Mouse (Mus musculus) kidney, postnatal 0 days (tissue): Measurements from ENCODE around the gene Nsd1. TPM values are rescaled to one million over a fixed set of nuclear protein-coding genes. Genes with fewer than 3 reads are reported as not detected.
A peak's percentile ranks its signal among the peaks of the same experiment; 100 is the strongest.

ENCODE experiments used
- ATAC-seq: fragments of 200-750 bp; cut with Nextera tagmentation; replicated peaks from 2 replicates; pipeline ENCODE4 v1.8.0; 2017; ENCODE audit warnings: low read depth, moderate number of reproducible peaks, moderate TSS enrichment, moderate library complexity; ENCODE audit not compliant: low FRiP score
- DNase-seq: peaks from one replicate; pipeline ENCODE4 v3.0.0-alpha.2; 2016; ENCODE audit warnings: low spot score
- H3K27ac ChIP-seq: fragments of 300-500 bp; sonication (generic); 2 replicates; pipeline ENCODE4 v1.5.1; 2014; ENCODE audit warnings: mild to moderate bottlenecking
- H3K27me3 ChIP-seq: fragments of 300-500 bp; sonication (generic); 2 replicates; pipeline ENCODE4 v1.6.1; 2014; ENCODE audit warnings: low read length, mixed read lengths; ENCODE audit not compliant: insufficient read depth
- H3K36me3 ChIP-seq: fragments of 300-500 bp; sonication (generic); 2 replicates; pipeline ENCODE4 v1.6.1; 2014; ENCODE audit warnings: low read length, mixed read lengths; ENCODE audit not compliant: insufficient read depth
- H3K4me1 ChIP-seq: fragments of 300-500 bp; sonication (generic); replicated peaks from 2 replicates; pipeline ENCODE4 v1.6.1; 2014; ENCODE audit warnings: antibody characterized with exemption, low read length, mixed read lengths; ENCODE audit not compliant: insufficient read depth
- H3K4me2 ChIP-seq: fragments of 300-500 bp; sonication (generic); 2 replicates; pipeline ENCODE4 v1.6.1; 2014; ENCODE audit warnings: mild to moderate bottlenecking, low read length, moderate library complexity, mixed read lengths
- H3K4me3 ChIP-seq: fragments of 300-500 bp; sonication (generic); replicated peaks from 2 replicates; pipeline ENCODE4 v1.5.1; 2014; ENCODE audit warnings: low read depth, low read length
- H3K9ac ChIP-seq: fragments of 300-500 bp; sonication (generic); 2 replicates; pipeline ENCODE4 v1.6.1; 2014; ENCODE audit warnings: low read depth, low read length
- H3K9me3 ChIP-seq: fragments of 300-500 bp; sonication (generic); replicated peaks from 2 replicates; pipeline ENCODE4 v1.6.1; 2016; ENCODE audit warnings: low read length, inconsistent platforms, mixed read lengths
- CTCF ChIP-seq: IDR thresholded peaks from 2 replicates; pipeline ENCODE4 v1.5.1; 2016; ENCODE audit warnings: antibody characterized with exemption, low read depth, mild to moderate bottlenecking, moderate library complexity
- WGBS: fragments of 180-500 bp; shearing (Covaris S2); extraction: QIAGEN DNeasy Blood & Tissue Kit; methylation state at CpG from one replicate; pipeline ENCODE4 v1.1.7; 2014; 5-methylcytosine and 5-hydroxymethylcytosine counted together
- polyA plus RNA-seq: library from polyadenylated mRNA; unstranded; fragments of >200 nt; fragmentation: Nextera tagmentation; extraction: Ambion mirVana; gene quantifications from 2 replicates; pipeline ENCODE4 v1.2.1, GENCODE M21; 2015

Nsd1 gene
- polyA plus RNA-seq, 1 experiment from 2014 or later, result 52.5 TPM

GRCm38 (mm10) chr13:55262096-55262495 is 52.5 kb downstream of the Nsd1 start:
- ATAC-seq (no peak), DNase-seq (no peak)
- peaks cover 30% of the 10 kb centered on the region for H3K36me3 ChIP-seq
- H3K9ac ChIP-seq, result no peak overlapping the region
- H3K27ac ChIP-seq, result no peak overlapping the region
- no peaks in the 10 kb centered on the region for H3K4me1 ChIP-seq
- H3K9me3 ChIP-seq, result no peaks in the 10 kb centered on the region
- no peaks in the 10 kb centered on the region for H3K27me3 ChIP-seq
- no peak for TF ChIP-seq CTCF
- no peak overlapping the region for H3K4me2 ChIP-seq
- H3K4me3 ChIP-seq, result no peak overlapping the region

- peaks cover 41% of the 10 kb centered on the region for H3K36me3 ChIP-seq
- no peaks in the 10 kb centered on the region for H3K9me3 ChIP-seq
Observed at GRCm38 (mm10) chr13:55277203-55277602, 67.6 kb downstream of the Nsd1 start.

GRCm38 (mm10) chr13:55277646-55278045 is 68.1 kb downstream of the Nsd1 start:
- 80% methylated on average over 5 of the region's 5 CpGs for WGBS
- DNase-seq, result no peak
- H3K4me3 ChIP-seq, result no peak overlapping the region
- no peak overlapping the region for H3K27ac ChIP-seq
- H3K9ac ChIP-seq, result no peak overlapping the region
- TF ChIP-seq CTCF, result no peak
- H3K4me1 ChIP-seq, result no peaks in the 10 kb centered on the region
- no peaks in the 10 kb centered on the region for H3K9me3 ChIP-seq
- H3K27me3 ChIP-seq, result no peaks in the 10 kb centered on the region
- H3K36me3 ChIP-seq, result peaks cover 45% of the 10 kb centered on the region
- ATAC-seq, result no peak
- no peak overlapping the region for H3K4me2 ChIP-seq

More at GRCm38 (mm10) chr13:55277203-55277602, 67.6 kb downstream of the Nsd1 start:
- no peak for TF ChIP-seq CTCF
- Histone ChIP-seq H3K4me2 (no peak overlapping the region), H3K9ac (no peak overlapping the region), H3K4me1 (no peaks in the 10 kb centered on the region), H3K27me3 (no peaks in the 10 kb centered on the region), H3K4me3 (no peak overlapping the region), H3K27ac (no peak overlapping the region)
- 86% methylated on average over 5 of the region's 5 CpGs for WGBS
- DNase-seq, result no peak
- no peak for ATAC-seq

GRCm38 (mm10) chr13:55288854-55289253 is 79.3 kb downstream of the Nsd1 start:
- ATAC-seq, result no peak
- Histone ChIP-seq H3K9ac (no peak overlapping the region), H3K4me3 (no peak overlapping the region), H3K4me1 (no peaks in the 10 kb centered on the region), H3K27ac (no peak overlapping the region), H3K4me2 (no peak overlapping the region), H3K27me3 (no peaks in the 10 kb centered on the region), H3K36me3 (peaks cover 50% of the 10 kb centered on the region), H3K9me3 (no peaks in the 10 kb centered on the region)
- TF ChIP-seq CTCF, result peak; percentile 15; the same call in 1 of the 2 replicates
- WGBS, result 72% methylated on average over 3 of the region's 3 CpGs
- peak; percentile 24 for DNase-seq

GRCm38 (mm10) chr13:55296760-55297159 is 87.2 kb downstream of the Nsd1 start:
- H3K9ac ChIP-seq, result no peak overlapping the region
- DNase-seq, result no peak
- TF ChIP-seq CTCF, result no peak
- no peaks in the 10 kb centered on the region for H3K4me1 ChIP-seq
- H3K36me3 ChIP-seq, result peaks cover 62% of the 10 kb centered on the region
- no peaks in the 10 kb centered on the region for H3K9me3 ChIP-seq
- WGBS, result 95% methylated on average over 1 of the region's 1 CpGs
- no peak overlapping the region for H3K4me2 ChIP-seq
- no peak for ATAC-seq
- H3K27me3 ChIP-seq, result no peaks in the 10 kb centered on the region
- no peak overlapping the region for H3K4me3 ChIP-seq
- H3K27ac ChIP-seq, result no peak overlapping the region

- no peaks in the 10 kb centered on the region for H3K27me3 ChIP-seq
- H3K9me3 ChIP-seq, result no peaks in the 10 kb centered on the region
- no peak for DNase-seq
- ATAC-seq, result no peak
- no peak overlapping the region for H3K4me2 ChIP-seq
- no peak overlapping the region for H3K4me3 ChIP-seq
- H3K4me1 ChIP-seq, result no peaks in the 10 kb centered on the region
- no peak overlapping the region for H3K9ac ChIP-seq
- no peak for TF ChIP-seq CTCF
- WGBS, result 64% methylated on average over 5 of the region's 5 CpGs
- H3K27ac ChIP-seq, result no peak overlapping the region
- peaks cover 65% of the 10 kb centered on the region for H3K36me3 ChIP-seq
Observed at GRCm38 (mm10) chr13:55300913-55301312, 91.3 kb downstream of the Nsd1 start.

GRCm38 (mm10) chr13:55312028-55312630 is 102.5 kb downstream of the Nsd1 start:
- TF ChIP-seq CTCF, result no peak
- H3K27ac ChIP-seq, result no peak overlapping the region
- no peaks in the 10 kb centered on the region for H3K9me3 ChIP-seq
- H3K36me3 ChIP-seq, result peaks cover 68% of the 10 kb centered on the region
- 85% methylated on average over 8 of the region's 8 CpGs for whole genome bisulfite sequencing
- no peak for DNase-seq
- no peak overlapping the region for H3K4me2 ChIP-seq
- no peak for ATAC-seq
- no peak overlapping the region for H3K4me3 ChIP-seq
- H3K27me3 ChIP-seq, result no peaks in the 10 kb centered on the region
- no peaks in the 10 kb centered on the region for H3K4me1 ChIP-seq
- H3K9ac ChIP-seq, result no peak overlapping the region
